ENCODE assay signal across 9 mouse cellular contexts in the genomic region with DNA sequence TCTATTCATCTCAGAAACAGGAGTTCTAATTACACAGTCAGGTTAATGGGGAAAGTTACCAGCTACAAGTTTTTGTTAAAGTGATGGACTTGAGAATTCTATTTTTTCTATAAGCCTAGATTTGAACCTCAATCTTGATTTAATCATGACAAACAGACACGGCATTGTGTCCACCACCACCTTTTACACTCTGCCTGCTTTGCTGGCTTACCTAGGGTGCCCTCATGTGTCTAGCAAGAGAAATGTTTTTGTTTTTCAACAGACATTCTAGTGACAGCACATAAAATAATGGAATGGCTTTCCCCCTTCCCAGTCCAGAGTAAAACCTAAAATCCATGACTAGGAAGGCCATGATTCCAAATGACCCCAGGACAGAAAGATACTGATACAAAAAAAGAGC. TPM values are rescaled to one million over a fixed set of nuclear protein-coding genes. Genes with fewer than 3 reads are reported as not detected.
DNase-seq lines count a peak whose midpoint lies in the region; ATAC-seq lines count a peak whose summit lies in the region.
"Had no signal": no experiment of that assay in that cellular context is flagged by ENCODE, and none has a peak within 500 bp of the region (broad histone marks: within the 10 kb centered on the region; RNA-seq: fewer than 3 reads in every experiment).

No protein-coding gene starts in this region.

- H3K4me2 ChIP-seq in midbrain, embryonic 13.5 days (replicated peaks), result no peak overlapping the region
- no peak overlapping the region for H3K4me2 ChIP-seq in neural tube, embryonic 13.5 days
- H3K4me2 ChIP-seq: lung, embryonic 15.5 days had no signal

- peaks cover 37% of the 10 kb centered on the region for H3K4me1 ChIP-seq in midbrain, embryonic 10.5 days
- peaks cover 22% of the 10 kb centered on the region for H3K4me1 ChIP-seq in midbrain, embryonic 13.5 days (replicated peaks)
- H3K4me1 ChIP-seq in neural tube, embryonic 13.5 days (replicated peaks), result 0 out of 2 replicates have a peak, but pooled peaks cover 9% of the 10 kb centered on the region

- ATAC-seq in midbrain, embryonic 13.5 days, result no peak
- peak; percentile 56; the same call in 1 of the 2 replicates for ATAC-seq in neural tube, embryonic 13.5 days (ENCODE audit: low read depth)

- H3K27me3 ChIP-seq in midbrain, embryonic 10.5 days (ENCODE audit: low read depth, poor library complexity, severe bottlenecking), result no peaks in the 10 kb centered on the region
- H3K27me3 ChIP-seq in midbrain, embryonic 13.5 days, result no peaks in the 10 kb centered on the region
- H3K27me3 ChIP-seq in neural tube, embryonic 13.5 days, result no peaks in the 10 kb centered on the region
- H3K27me3 ChIP-seq: lung, embryonic 15.5 days had no signal

- no peak overlapping the region for H3K4me3 ChIP-seq in midbrain, embryonic 10.5 days
- no peak overlapping the region for H3K4me3 ChIP-seq in midbrain, embryonic 13.5 days (replicated peaks)
- H3K4me3 ChIP-seq in neural tube, embryonic 13.5 days, result no peak overlapping the region
- H3K4me3 ChIP-seq: lung, embryonic 15.5 days had no signal

- H3K27ac ChIP-seq in midbrain, embryonic 10.5 days (replicated peaks), result 0 out of 2 replicates have a peak overlapping the region, but pooled peaks have one; percentile 4
- no peak overlapping the region for H3K27ac ChIP-seq in midbrain, embryonic 13.5 days
- H3K27ac ChIP-seq in neural tube, embryonic 13.5 days (replicated peaks), result no peak overlapping the region

- WGBS in midbrain, embryonic 10.5 days, result 9% methylated on average over 1 of the region's 1 CpGs
- WGBS in midbrain, embryonic 13.5 days, result 8% methylated on average over 1 of the region's 1 CpGs
- 5% methylated on average over 1 of the region's 1 CpGs for WGBS in neural tube, embryonic 13.5 days

- DNase-seq in heart, postnatal 4 days, result peak; percentile 23
- no peak for DNase-seq in heart, adult 9 months (ENCODE audit: low spot score in 2 of 2)
- DNase-seq in midbrain, embryonic 10.5 days (ENCODE audit: low spot score), result no peak
- DNase-seq in embryo, embryonic 11 days, result peak; percentile 63
- DNase-seq in adrenal gland, postnatal 25 days, result no peak
- DNase-seq in heart, adult 8-10 months (ENCODE audit: low spot score), result no peak

- no peak overlapping the region for H3K9ac ChIP-seq in midbrain, embryonic 13.5 days (replicated peaks)
- no peak overlapping the region for H3K9ac ChIP-seq in neural tube, embryonic 13.5 days
- H3K9ac ChIP-seq: lung, embryonic 15.5 days had no signal

- H3K36me3 ChIP-seq in midbrain, embryonic 10.5 days, result peaks cover 10% of the 10 kb centered on the region; the same call in 1 of the 2 replicates
- H3K36me3 ChIP-seq in midbrain, embryonic 13.5 days, result peaks cover 23% of the 10 kb centered on the region
- H3K36me3 ChIP-seq in neural tube, embryonic 13.5 days, result peaks cover 11% of the 10 kb centered on the region; the same call in 1 of the 2 replicates

- H3K9me3 ChIP-seq in midbrain, embryonic 10.5 days (replicated peaks), result no peaks in the 10 kb centered on the region
- no peaks in the 10 kb centered on the region for H3K9me3 ChIP-seq in midbrain, embryonic 13.5 days
- no peaks in the 10 kb centered on the region for H3K9me3 ChIP-seq in neural tube, embryonic 13.5 days
- H3K9me3 ChIP-seq: lung, embryonic 15.5 days had no signal

RNA-seq across cellular contexts. Expression of gene Sgo2a, which starts 46.6 kb away (rescaled TPM):
- total RNA-seq in heart, postnatal 4 days (2021), result 10 to 100 TPM; 18.0 to 22.5 TPM
- 21.9 and 22.9 TPM in 2 replicates for polyA plus RNA-seq in midbrain, embryonic 10.5 days (2016; fragmentation: Nextera tagmentation; extraction: Ambion mirVana)
- polyA plus RNA-seq in midbrain, embryonic 13.5 days (2015; fragmentation: Nextera tagmentation; extraction: Ambion mirVana), result 8.4 and 8.5 TPM in 2 replicates
- 3.3 and 4.9 TPM in 2 replicates for polyA plus RNA-seq in neural tube, embryonic 13.5 days (2015; fragmentation: Nextera tagmentation; extraction: Ambion mirVana)
- total RNA-seq in adrenal gland, postnatal 25 days (2021), result 2.1 and 2.2 TPM in 2 replicates
- total RNA-seq in heart, adult 8-10 months (2022), result 1 to 10 TPM; 3.7 to 4.9 (median 4.3) TPM

Comparison
In these comparisons a context has a peak if more than half of its experiments do, and no peak if none do; other contexts are left out.
1. DNase-seq: peak in heart, postnatal 4 days (single experiment) and embryo, embryonic 11 days (single experiment); none in heart, adult 9 months (0 of 2), midbrain, embryonic 10.5 days (single experiment), adrenal gland, postnatal 25 days (single experiment) and heart, adult 8-10 months (single experiment).